Mouse (Mus musculus): ENCODE data around the gene Alox8. TPM values are rescaled to one million over a fixed set of nuclear protein-coding genes. Genes with fewer than 3 reads are reported as not detected.

The Alox8 gene
- polyA plus RNA-seq, 1 experiment from 2014 or later = 0.06 TPM

DNA sequence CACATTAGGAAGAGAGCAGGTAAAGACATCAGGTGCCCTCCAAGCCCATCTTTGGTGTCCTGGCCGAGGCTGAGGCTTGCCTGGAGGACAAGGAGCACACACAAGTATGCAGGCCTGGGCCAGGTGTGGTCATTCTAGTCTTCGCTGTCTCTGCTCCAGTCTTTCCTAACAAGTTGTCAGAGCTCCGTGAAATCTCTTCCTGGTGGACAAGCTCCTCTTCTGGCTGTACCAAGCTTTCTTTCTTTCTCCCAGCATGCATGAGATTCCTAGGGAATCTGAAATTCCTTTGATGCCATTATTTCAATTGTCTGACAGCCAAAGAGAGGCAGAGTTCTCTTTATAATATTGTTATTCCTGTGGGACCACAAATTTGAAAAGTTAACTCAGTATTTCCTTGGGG is 18.1 kb downstream of the Alox8 start:
- H3K27ac ChIP-seq (replicated peaks) = no peak overlapping the region
- 55% methylated on average over 3 of the region's 3 CpGs for WGBS (ENCODE audit: insufficient replicate concordance)
- H3K27me3 ChIP-seq = peaks cover 8% of the 10 kb centered on the region; the same call in 1 of the 2 replicates
- H3K36me3 ChIP-seq (replicated peaks) = no peaks in the 10 kb centered on the region
- no peak overlapping the region for H3K4me3 ChIP-seq (replicated peaks)
- no peaks in the 10 kb centered on the region for H3K9me3 ChIP-seq (replicated peaks)
- no peaks in the 10 kb centered on the region for H3K4me1 ChIP-seq (replicated peaks)
- ATAC-seq (ENCODE audit: insufficient read depth) = no peak
- no peak overlapping the region for H3K4me2 ChIP-seq
- no peak overlapping the region for H3K9ac ChIP-seq

DNA sequence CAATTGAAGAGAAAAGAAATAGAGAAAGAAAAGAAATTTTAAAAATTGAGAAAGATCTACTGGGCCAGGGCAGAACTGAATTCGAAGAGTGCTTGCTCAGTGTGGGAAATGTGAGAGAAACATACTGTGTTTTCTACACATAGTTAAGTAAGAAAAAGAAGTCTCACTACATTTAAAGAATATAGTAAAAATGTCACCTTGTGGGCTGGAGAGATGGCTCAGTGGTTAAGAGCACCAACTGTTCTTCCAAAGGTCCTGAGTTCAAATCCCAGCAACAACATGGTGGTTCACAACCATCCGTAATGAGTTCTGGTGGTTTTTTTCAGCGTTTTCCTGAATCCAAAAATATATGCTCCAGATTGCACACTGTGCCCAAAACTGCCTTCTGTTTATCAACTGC is 19.1 kb downstream of the Alox8 start:
- ATAC-seq (ENCODE audit: insufficient read depth) = no peak
- Histone ChIP-seq H3K36me3 (replicated peaks) (no peaks in the 10 kb centered on the region), H3K4me1 (replicated peaks) (no peaks in the 10 kb centered on the region), H3K27ac (replicated peaks) (no peak overlapping the region), H3K4me2 (no peak overlapping the region), H3K27me3 (peaks cover 8% of the 10 kb centered on the region; the same call in 1 of the 2 replicates), H3K9ac (no peak overlapping the region), H3K9me3 (replicated peaks) (no peaks in the 10 kb centered on the region), H3K4me3 (replicated peaks) (no peak overlapping the region)
- WGBS (ENCODE audit: insufficient replicate concordance) = 51% methylated on average over 3 of the region's 3 CpGs

- H3K4me1 ChIP-seq (replicated peaks) = no peaks in the 10 kb centered on the region
- 67% methylated on average over 7 of the region's 7 CpGs for WGBS (ENCODE audit: insufficient replicate concordance)
These were observed 22.9 kb downstream of the Alox8 start for GRCm38 (mm10) chr11:69174722-69175121.

GRCm38 (mm10) chr11:69172606-69173005 is 25.0 kb downstream of the Alox8 start:
- Histone ChIP-seq H3K36me3 (replicated peaks) (no peaks in the 10 kb centered on the region), H3K9ac (no peak overlapping the region), H3K4me1 (replicated peaks) (no peaks in the 10 kb centered on the region), H3K9me3 (replicated peaks) (no peaks in the 10 kb centered on the region), H3K27ac (replicated peaks) (no peak overlapping the region), H3K27me3 (peaks cover 8% of the 10 kb centered on the region; the same call in 1 of the 2 replicates), H3K4me3 (replicated peaks) (no peak overlapping the region), H3K4me2 (no peak overlapping the region)
- 74% methylated on average over 2 of the region's 2 CpGs for WGBS (ENCODE audit: insufficient replicate concordance)
- ATAC-seq (ENCODE audit: insufficient read depth) = no peak

More at GRCm38 (mm10) chr11:69174722-69175121, 22.9 kb downstream of the Alox8 start:
- H3K9ac ChIP-seq = no peak overlapping the region
- H3K4me3 ChIP-seq (replicated peaks) = no peak overlapping the region
- H3K9me3 ChIP-seq (replicated peaks) = no peaks in the 10 kb centered on the region
- no peak for ATAC-seq (ENCODE audit: insufficient read depth)
- no peak overlapping the region for H3K4me2 ChIP-seq
- H3K27ac ChIP-seq (replicated peaks) = no peak overlapping the region
- peaks cover 9% of the 10 kb centered on the region; the same call in 1 of the 2 replicates for H3K27me3 ChIP-seq
- H3K36me3 ChIP-seq (replicated peaks) = no peaks in the 10 kb centered on the region

- Histone ChIP-seq H3K9ac (no peak overlapping the region), H3K4me1 (replicated peaks) (no peaks in the 10 kb centered on the region), H3K27ac (replicated peaks) (no peak overlapping the region), H3K4me2 (no peak overlapping the region), H3K4me3 (replicated peaks) (no peak overlapping the region), H3K27me3 (peaks cover 4% of the 10 kb centered on the region; the same call in 1 of the 2 replicates), H3K9me3 (replicated peaks) (no peaks in the 10 kb centered on the region), H3K36me3 (replicated peaks) (no peaks in the 10 kb centered on the region)
- no peak for ATAC-seq (ENCODE audit: insufficient read depth)
- WGBS (ENCODE audit: insufficient replicate concordance) = 25% methylated on average over 7 of the region's 7 CpGs
These were observed 26.0 kb downstream of the Alox8 start for GRCm38 (mm10) chr11:69171626-69172025.

- Histone ChIP-seq H3K4me3 (replicated peaks) (no peak overlapping the region), H3K9ac (no peak overlapping the region), H3K9me3 (replicated peaks) (no peaks in the 10 kb centered on the region), H3K27me3 (peaks cover 11% of the 10 kb centered on the region; the same call in 1 of the 2 replicates), H3K4me2 (no peak overlapping the region), H3K4me1 (replicated peaks) (no peaks in the 10 kb centered on the region), H3K27ac (replicated peaks) (no peak overlapping the region), H3K36me3 (replicated peaks) (no peaks in the 10 kb centered on the region)
- no peak for ATAC-seq (ENCODE audit: insufficient read depth)
- 64% methylated on average over 12 of the region's 12 CpGs for whole genome bisulfite sequencing (ENCODE audit: insufficient replicate concordance)
These were observed 28.3 kb downstream of the Alox8 start for GRCm38 (mm10) chr11:69169313-69169712.

- H3K4me2 ChIP-seq = no peak within 1 kb of the TSS
- no peaks in the 10 kb centered on the region for H3K36me3 ChIP-seq (replicated peaks)
- 5% methylated on average over 18 of the region's 18 CpGs for WGBS (ENCODE audit: insufficient replicate concordance)
- H3K9me3 ChIP-seq (replicated peaks) = no peaks in the 10 kb centered on the region
- H3K4me1 ChIP-seq (replicated peaks) = peaks cover 8% of the 10 kb centered on the region; the same call in 1 of the 2 replicates
- H3K4me3 ChIP-seq (replicated peaks) = no peak within 1 kb of the TSS
- ATAC-seq (ENCODE audit: insufficient read depth) = no peak
- H3K9ac ChIP-seq = no peak within 1 kb of the TSS
- peaks cover 69% of the 10 kb centered on the region for H3K27me3 ChIP-seq
- H3K27ac ChIP-seq (replicated peaks) = no peak within 1 kb of the TSS
These were observed 40.8 kb downstream of the Alox8 start, which contains the start of gene Alox12b for GRCm38 (mm10) chr11:69156800-69157199. Gene Alox12b (plus strand): TSS chr11:69156989.

DNA sequence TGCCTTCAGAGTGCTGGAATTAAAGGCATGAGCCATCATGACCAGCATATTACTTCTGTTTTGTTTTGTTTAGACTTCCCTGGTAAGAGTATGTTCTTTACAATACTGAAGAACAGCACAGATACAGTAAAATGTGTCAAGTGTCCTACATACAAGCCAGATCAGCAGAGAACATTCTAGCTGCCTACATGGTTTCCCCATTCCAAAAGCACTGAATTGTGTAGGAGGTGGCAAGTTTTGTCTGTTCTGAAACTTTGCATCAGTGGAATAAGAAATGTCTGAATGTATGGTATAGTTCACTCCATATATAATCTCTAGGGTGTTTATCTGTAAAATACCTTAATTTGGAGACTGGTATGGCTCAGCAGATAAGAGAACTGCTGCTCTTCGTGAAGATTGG is 42.3 kb downstream of the Alox8 start:
- H3K4me1 ChIP-seq (replicated peaks) = peaks cover 11% of the 10 kb centered on the region; the same call in 1 of the 2 replicates
- H3K27me3 ChIP-seq = peaks cover 73% of the 10 kb centered on the region
- H3K4me2 ChIP-seq = no peak overlapping the region
- ATAC-seq (ENCODE audit: insufficient read depth) = no peak
- H3K9ac ChIP-seq = no peak overlapping the region
- 6% methylated on average over 1 of the region's 1 CpGs for WGBS (ENCODE audit: insufficient replicate concordance)
- H3K36me3 ChIP-seq (replicated peaks) = no peaks in the 10 kb centered on the region
- no peaks in the 10 kb centered on the region for H3K9me3 ChIP-seq (replicated peaks)
- H3K27ac ChIP-seq (replicated peaks) = no peak overlapping the region
- H3K4me3 ChIP-seq (replicated peaks) = no peak overlapping the region

DNA sequence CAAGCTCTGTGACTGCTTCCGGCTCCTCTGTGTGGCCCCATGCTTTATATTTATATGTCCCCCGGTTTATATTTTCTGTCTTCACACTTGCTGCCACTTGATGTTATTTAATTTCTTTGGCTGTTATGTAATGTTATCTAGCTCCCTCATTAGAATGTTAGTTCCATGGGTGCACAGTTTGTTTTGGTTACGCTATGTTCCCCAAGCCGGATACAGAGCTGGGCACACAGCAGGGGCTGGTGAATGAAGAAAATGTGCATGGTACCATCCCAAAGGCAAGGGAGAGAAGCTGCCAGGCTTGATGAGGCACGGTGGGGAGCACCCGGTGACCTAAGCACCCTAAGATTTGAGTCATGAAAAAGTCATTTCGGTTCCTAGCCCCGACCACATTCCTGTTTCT is 43.8 kb downstream of the Alox8 start:
- no peaks in the 10 kb centered on the region for H3K36me3 ChIP-seq (replicated peaks)
- ATAC-seq (ENCODE audit: insufficient read depth) = no peak
- H3K9me3 ChIP-seq (replicated peaks) = no peaks in the 10 kb centered on the region
- 67% methylated on average over 8 of the region's 8 CpGs for WGBS (ENCODE audit: insufficient replicate concordance)
- H3K4me2 ChIP-seq = no peak overlapping the region
- H3K27ac ChIP-seq (replicated peaks) = no peak overlapping the region
- no peak overlapping the region for H3K9ac ChIP-seq
- peaks cover 11% of the 10 kb centered on the region; the same call in 1 of the 2 replicates for H3K4me1 ChIP-seq (replicated peaks)
- no peak overlapping the region for H3K4me3 ChIP-seq (replicated peaks)
- H3K27me3 ChIP-seq = peaks cover 62% of the 10 kb centered on the region

DNA sequence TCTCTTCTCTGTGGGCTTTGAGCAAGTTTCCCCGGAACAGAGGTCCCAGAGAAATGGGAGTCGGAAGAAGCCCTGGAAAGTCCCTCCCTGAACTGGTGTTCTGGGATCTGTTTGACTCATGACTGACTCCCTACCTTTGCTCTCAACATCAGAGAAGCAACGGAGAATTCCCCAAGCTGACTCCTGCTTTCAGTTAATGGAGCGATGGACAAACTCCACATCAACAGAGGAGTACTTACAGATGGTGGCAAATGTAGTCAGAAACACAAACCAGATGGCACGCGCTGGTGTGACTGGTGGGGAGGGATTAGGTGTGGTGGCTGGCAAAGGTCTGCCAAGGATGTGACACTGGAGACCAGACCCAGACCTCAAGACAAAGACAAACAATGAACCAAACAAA is 46.6 kb downstream of the Alox8 start:
- H3K4me1 ChIP-seq (replicated peaks) = 0 out of 2 replicates have a peak, but pooled peaks cover 7% of the 10 kb centered on the region
- peaks cover 35% of the 10 kb centered on the region for H3K27me3 ChIP-seq
- no peaks in the 10 kb centered on the region for H3K9me3 ChIP-seq (replicated peaks)
- 63% methylated on average over 6 of the region's 6 CpGs for WGBS (ENCODE audit: insufficient replicate concordance)
- no peak overlapping the region for H3K27ac ChIP-seq (replicated peaks)
- ATAC-seq (ENCODE audit: insufficient read depth) = no peak
- no peaks in the 10 kb centered on the region for H3K36me3 ChIP-seq (replicated peaks)
- H3K4me2 ChIP-seq = peak overlapping the region; percentile 29; the same call in 1 of the 2 replicates
- H3K4me3 ChIP-seq (replicated peaks) = no peak overlapping the region
- H3K9ac ChIP-seq = no peak overlapping the region

DNA sequence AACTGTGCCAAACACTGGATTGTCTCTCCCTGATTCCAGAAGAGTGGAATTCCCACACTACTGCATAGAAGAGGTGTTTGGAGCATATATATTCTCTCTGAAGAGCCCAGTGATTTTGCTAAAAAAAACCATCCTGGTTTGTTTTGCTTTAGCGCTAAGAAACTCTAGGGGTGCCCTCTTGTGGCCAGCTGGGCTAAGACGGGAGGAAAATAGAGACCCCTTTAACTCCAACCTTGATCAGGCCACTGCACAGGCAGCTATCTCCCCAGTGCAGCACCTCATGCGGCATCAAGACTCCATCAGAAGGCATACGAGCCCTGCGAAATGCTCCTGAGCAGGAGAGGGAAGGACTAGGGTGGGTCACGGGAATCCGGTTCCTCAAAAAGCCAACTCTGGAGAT is 47.2 kb downstream of the Alox8 start:
- no peak for ATAC-seq (ENCODE audit: insufficient read depth)
- H3K4me1 ChIP-seq (replicated peaks) = 0 out of 2 replicates have a peak, but pooled peaks cover 4% of the 10 kb centered on the region
- no peak overlapping the region for H3K4me3 ChIP-seq (replicated peaks)
- WGBS (ENCODE audit: insufficient replicate concordance) = 1% methylated on average over 7 of the region's 7 CpGs
- peaks cover 35% of the 10 kb centered on the region for H3K27me3 ChIP-seq
- no peak overlapping the region for H3K9ac ChIP-seq
- H3K4me2 ChIP-seq = peak overlapping the region; percentile 29; the same call in 1 of the 2 replicates
- no peak overlapping the region for H3K27ac ChIP-seq (replicated peaks)
- H3K36me3 ChIP-seq (replicated peaks) = no peaks in the 10 kb centered on the region
- no peaks in the 10 kb centered on the region for H3K9me3 ChIP-seq (replicated peaks)

DNA sequence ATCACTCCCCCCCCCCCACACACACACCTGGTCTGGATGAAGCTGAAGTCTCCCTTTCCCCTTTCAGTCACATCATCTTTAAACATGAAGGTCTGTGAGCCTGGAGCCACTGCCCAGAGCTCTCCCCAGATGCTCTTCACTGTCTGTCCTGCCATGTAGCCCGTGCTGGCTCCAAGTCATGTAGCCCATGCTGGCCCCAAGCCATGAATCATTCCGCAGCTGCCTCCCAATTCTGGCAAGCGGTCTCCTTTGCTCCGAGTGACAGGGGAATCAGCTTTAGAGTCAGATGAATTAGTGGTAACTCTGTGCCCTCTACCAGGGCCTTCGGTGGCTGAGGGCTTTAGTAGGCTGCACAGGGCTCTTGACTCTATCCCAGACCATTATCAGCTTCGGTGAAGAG is 47.9 kb downstream of the Alox8 start:
- Histone ChIP-seq H3K4me1 (replicated peaks) (0 out of 2 replicates have a peak, but pooled peaks cover 3% of the 10 kb centered on the region), H3K9ac (no peak overlapping the region), H3K27me3 (peaks cover 33% of the 10 kb centered on the region), H3K4me3 (replicated peaks) (no peak overlapping the region), H3K9me3 (replicated peaks) (no peaks in the 10 kb centered on the region), H3K36me3 (replicated peaks) (no peaks in the 10 kb centered on the region), H3K4me2 (no peak overlapping the region), H3K27ac (replicated peaks) (no peak overlapping the region)
- 57% methylated on average over 6 of the region's 6 CpGs for WGBS (ENCODE audit: insufficient replicate concordance)
- ATAC-seq (ENCODE audit: insufficient read depth) = no peak

Measured in liver, embryonic 15.5 days (tissue).